Mouse (Mus musculus) cerebellum, postnatal 25 days (tissue): ENCODE data around the gene Jmjd8.

Experiments
- DNase-seq, 2 experiments: peaks; one replicate each; pipeline ENCODE4 v3.0.0; 2021; ENCODE audit warnings: mixed read lengths in 2 of 2

Gene Jmjd8

GRCm38 (mm10) chr17:25879750-25880149 is 51.1 kb downstream of the Jmjd8 start:
- peak; percentile 37 to 56 for DNase-seq

- no peak for DNase-seq
Observed at GRCm38 (mm10) chr17:25880196-25880910, 51.7 kb downstream of the Jmjd8 start, which contains the start of gene Wfikkn1. Wfikkn1 (minus strand) TSS chr17:25880858.

- DNase-seq: peak in 1 of 2 experiments; percentile 35
Observed at GRCm38 (mm10) chr17:25880913-25881641, 52.4 kb downstream of the Jmjd8 start.
